Mouse (Mus musculus) CH12F3 (cell line): ENCODE measurements around the gene Olfr820.
"Not testable (repeated sequence)": the region's sequence is repeated elsewhere in the genome, so short reads cannot be mapped to it uniquely, and the experiment has no call there.

Source experiments
- in situ Hi-C: fragments of 300-500 bp; cut with MboI; formaldehyde crosslinking; loops from 2 replicates; pipeline ENCODE4 v1.14.3; 2020; ENCODE audit warnings: low sequenced_read_pairs

The Olfr820 gene

GRCm38 (mm10) chr10:130012321-130012720 lies at the start of gene Olfr820:
TSS of gene Olfr820 (plus strand) at chr10:130012621.
- in situ Hi-C loops = no loop called here

GRCm38 (mm10) chr10:129966232-129966631 lies 46.2 kb upstream of the Olfr820 start:
- in situ Hi-C loops = not testable (repeated sequence)

DNA sequence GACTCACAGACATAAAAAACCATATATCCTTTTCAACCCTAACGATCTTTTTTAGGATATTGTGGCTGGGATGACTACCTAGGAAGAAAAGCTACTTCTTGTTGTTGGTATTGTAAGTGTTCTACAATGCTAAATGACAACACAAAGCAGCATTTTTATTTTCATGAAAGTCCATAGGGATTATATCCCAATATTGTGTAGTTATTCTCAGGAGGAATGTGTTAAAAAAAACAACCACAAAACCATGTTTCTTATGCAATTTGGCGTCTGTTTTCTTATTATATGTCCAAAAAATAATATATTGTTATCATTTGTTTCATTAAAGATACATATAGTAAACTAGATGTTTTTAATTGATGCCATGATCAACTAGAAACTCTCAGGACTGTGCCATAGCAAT lies 45.3 kb upstream of the Olfr820 start, which contains the start of gene Olfr819:
Olfr819 (minus strand) TSS at position 101 of the 400 bp plus-strand sequence.
- in situ Hi-C loops = not testable (repeated sequence)

- in situ Hi-C loops = not testable (repeated sequence)
Observed at GRCm38 (mm10) chr10:129972994-129973393, 39.4 kb upstream of the Olfr820 start.

GRCm38 (mm10) chr10:129976040-129976439 lies 36.4 kb upstream of the Olfr820 start, which contains the start of gene Olfr247:
TSS of gene Olfr247 (minus strand) at chr10:129976140.
- in situ Hi-C loops = loop anchor here (25.0 kb wide), 1 partner anchor 111 kb away; no protein-coding TSS in a partner anchor

DNA sequence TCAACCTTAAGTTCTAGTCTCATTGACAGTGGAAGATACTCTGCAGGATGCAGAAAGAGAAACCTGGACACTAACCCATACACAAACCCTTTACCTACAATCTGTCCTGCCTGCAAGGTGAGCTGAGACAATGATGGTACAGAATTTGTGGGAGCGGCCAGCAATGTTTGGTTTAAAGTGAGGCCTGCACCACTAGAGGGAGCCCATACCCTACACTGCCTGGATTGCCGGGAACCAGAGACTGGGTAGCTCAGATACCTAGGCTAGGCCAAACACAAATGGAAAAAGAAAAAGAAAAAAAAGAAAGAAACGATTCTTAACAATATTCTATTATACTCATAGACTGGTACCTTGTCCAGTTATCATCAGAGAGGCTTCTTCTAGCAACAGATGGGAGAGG lies 30.6 kb upstream of the Olfr820 start:
- in situ Hi-C loops = loop anchor here (25.0 kb wide), 1 partner anchor 105 kb away; no protein-coding TSS in a partner anchor

GRCm38 (mm10) chr10:129984962-129985361 lies 27.5 kb upstream of the Olfr820 start, which contains the start of gene Gm10310:
TSS of gene Gm10310 (minus strand) at chr10:129985062.
- in situ Hi-C loops = loop anchor here (25.0 kb wide), 1 partner anchor 102 kb away; no protein-coding TSS in a partner anchor

GRCm38 (mm10) chr10:130004104-130004503 lies 8.3 kb upstream of the Olfr820 start:
- in situ Hi-C loops = not testable (repeated sequence)

- in situ Hi-C loops = not testable (repeated sequence)
Observed at GRCm38 (mm10) chr10:130005366-130005765, 7.1 kb upstream of the Olfr820 start.

- in situ Hi-C loops = no loop called here
Observed at GRCm38 (mm10) chr10:130030048-130030447, 17.6 kb downstream of the Olfr820 start, which contains the start of gene Olfr821. TSS of gene Olfr821 (plus strand) at chr10:130030348.

GRCm38 (mm10) chr10:130037096-130037495 lies 24.7 kb downstream of the Olfr820 start:
- in situ Hi-C loops = no loop called here
